Comparison of ENCODE assay signal across 8 mouse cellular contexts in genomic region chr4:43579731-43580130, GRCm38 (mm10). TPM values are rescaled to one million over a fixed set of nuclear protein-coding genes. Genes with fewer than 3 reads are reported as not detected.
DNase-seq lines count a peak whose midpoint lies in the region; ATAC-seq and TF ChIP-seq lines count a peak whose summit lies in the region.

No protein-coding gene starts in this region.

- no peak for TF ChIP-seq EP300 in MEL (IDR thresholded peaks at IDR 0.05; ENCODE audit: low read depth in 1 of 2, low read length in 2 of 2)
- TF ChIP-seq EP300 in heart, postnatal 0 days (IDR thresholded peaks at IDR 0.05; ENCODE audit: low read depth) = no peak

- peak overlapping the region; percentile 80 for H3K9ac ChIP-seq in heart, embryonic 11.5 days (ENCODE audit: low read depth, low read length)
- peak overlapping the region; percentile 93 for H3K9ac ChIP-seq in MEL (ENCODE audit: control insufficient read depth, low read depth, low read length, poor library complexity, severe bottlenecking)
- H3K9ac ChIP-seq in heart, postnatal 0 days (replicated peaks; ENCODE audit: low read depth, low read length) = peak overlapping the region; percentile 77; the same call in 1 of the 2 replicates

- H3K27me3 ChIP-seq in heart, embryonic 11.5 days (ENCODE audit: control insufficient read depth, insufficient read depth, low read length) = no peaks in the 10 kb centered on the region
- no peaks in the 10 kb centered on the region for H3K27me3 ChIP-seq in MEL (ENCODE audit: control insufficient read depth in 1 of 2, insufficient read depth in 2 of 2, low read length in 2 of 2)
- no peaks in the 10 kb centered on the region for H3K27me3 ChIP-seq in heart, postnatal 0 days (ENCODE audit: control insufficient read depth, insufficient read depth, low read length)

- H3K4me2 ChIP-seq in heart, embryonic 11.5 days = peak overlapping the region; percentile 93
- H3K4me2 ChIP-seq in heart, postnatal 0 days (ENCODE audit: low read depth, low read length) = peak overlapping the region; percentile 96

- H3K27ac ChIP-seq in heart, embryonic 11.5 days (ENCODE audit: low read depth, low read length) = no peak overlapping the region
- H3K27ac ChIP-seq in MEL (ENCODE audit: control insufficient read depth, low read depth, low read length) (no peak overlapping the region), macrophage (no peak overlapping the region)
- no peak overlapping the region for H3K27ac ChIP-seq in heart, postnatal 0 days (ENCODE audit: low read depth)

- no peak for TF ChIP-seq POLR2A in MEL (IDR thresholded peaks at IDR 0.05; ENCODE audit: control insufficient read depth in 1 of 2, insufficient read depth in 1 of 2, low read depth in 1 of 2, low read length in 2 of 2, poor library complexity in 1 of 2)

- no peak for ATAC-seq in heart, embryonic 11.5 days (replicated peaks; ENCODE audit: insufficient number of reproducible peaks, low FRiP score, low TSS enrichment)
- ATAC-seq in heart, postnatal 0 days (ENCODE audit: insufficient read depth, low read depth) = no peak

- H3K4me1 ChIP-seq in heart, embryonic 11.5 days (ENCODE audit: control insufficient read depth, insufficient read depth, low read length) = peaks cover 19% of the 10 kb centered on the region
- H3K4me1 ChIP-seq in MEL (ENCODE audit: control insufficient read depth in 1 of 2, insufficient read depth in 2 of 2, low read length in 2 of 2) = peaks cover 7 to 21% of the 10 kb centered on the region in 2 experiments
- H3K4me1 ChIP-seq in heart, postnatal 0 days (ENCODE audit: control insufficient read depth, insufficient read depth) = peaks cover 31% of the 10 kb centered on the region

- H3K79me2 ChIP-seq in MEL (ENCODE audit: control insufficient read depth, insufficient read depth, low read length, poor library complexity) = peaks cover 21% of the 10 kb centered on the region
- H3K79me2 ChIP-seq in macrophage (ENCODE audit: inconsistent target) = peaks cover 32% of the 10 kb centered on the region; the same call in 1 of the 2 replicates

- no peak for DNase-seq in heart, postnatal 4 days
- no peak for DNase-seq in MEL (ENCODE audit: low read depth, low spot score)
- DNase-seq in heart, postnatal 0 days (ENCODE audit: low spot score) = no peak
- no peak for DNase-seq in adrenal gland, postnatal 10 days
- no peak for DNase-seq in gastrocnemius, adult 18-20 months (ENCODE audit: low spot score)
- DNase-seq in adrenal gland, postnatal 25 days = no peak

- peak overlapping the region; percentile 75 for H3K4me3 ChIP-seq in heart, embryonic 11.5 days (ENCODE audit: low read depth, low read length)
- H3K4me3 ChIP-seq in MEL (ENCODE audit: control insufficient read depth in 1 of 2, insufficient read depth in 1 of 2, low read depth in 2 of 2, low read length in 2 of 2) (peak overlapping the region; percentile 93 to 95; a peak in 3 of 4 replicates), macrophage (ENCODE audit: inconsistent target) (peak overlapping the region; percentile 77)
- H3K4me3 ChIP-seq in heart, postnatal 0 days (ENCODE audit: low read depth, low read length) = peak overlapping the region; percentile 80

- TF ChIP-seq CTCF in MEL (IDR thresholded peaks at IDR 0.05 in 2 of 3, conservative IDR thresholded peaks at IDR 0.05 in 1 of 3; ENCODE audit: control insufficient read depth in 1 of 3, insufficient read depth in 1 of 3, low read depth in 2 of 3, low read length in 3 of 3, poor library complexity in 1 of 3, severe bottlenecking in 1 of 3) = no peak
- no peak for TF ChIP-seq CTCF in heart, postnatal 0 days (IDR thresholded peaks at IDR 0.05; ENCODE audit: low read depth)

- TF ChIP-seq RAD21 in MEL (IDR thresholded peaks at IDR 0.05; ENCODE audit: low read depth, low read length) = no peak

- peaks cover 14% of the 10 kb centered on the region for H3K36me3 ChIP-seq in heart, embryonic 11.5 days (ENCODE audit: control insufficient read depth, insufficient read depth, low read length)
- H3K36me3 ChIP-seq in MEL (ENCODE audit: control insufficient read depth in 1 of 2, insufficient read depth in 2 of 2, low read length in 2 of 2) (peaks cover 0 to 3% of the 10 kb centered on the region in 2 experiments; a peak in 2 of 4 replicates), macrophage (ENCODE audit: inconsistent target) (peaks cover 30% of the 10 kb centered on the region)
- H3K36me3 ChIP-seq in heart, postnatal 0 days (replicated peaks; ENCODE audit: control insufficient read depth, insufficient read depth, low read length) = peaks cover 42% of the 10 kb centered on the region

- 84% methylated on average over 6 of the region's 6 CpGs for WGBS in heart, embryonic 11.5 days (ENCODE audit: insufficient replicate concordance)
- 75% methylated on average over 6 of the region's 6 CpGs for WGBS in heart, postnatal 0 days
- WGBS in macrophage (ENCODE audit: missing documents) = 52% methylated on average over 6 of the region's 6 CpGs

- no peaks in the 10 kb centered on the region for H3K9me3 ChIP-seq in heart, embryonic 11.5 days (replicated peaks; ENCODE audit: control insufficient read depth, low read length)
- H3K9me3 ChIP-seq in MEL (replicated peaks; ENCODE audit: insufficient read depth, low read length) = no peaks in the 10 kb centered on the region
- no peaks in the 10 kb centered on the region for H3K9me3 ChIP-seq in heart, postnatal 0 days (replicated peaks; ENCODE audit: control insufficient read depth, low read length)

RNA-seq across cellular contexts. Expression of gene Gba2, which starts 1.1 kb away (rescaled TPM):
- 14.3 and 18.4 TPM in 2 replicates for polyA plus RNA-seq in heart, embryonic 11.5 days (2014; fragmentation: Nextera tagmentation; extraction: Ambion mirVana)
- 10 to 100 TPM; 17.7 to 17.8 TPM for total RNA-seq in heart, postnatal 4 days (2021)
- total RNA-seq in MEL (2012; rRNA removed) = 5.7 and 6.2 TPM in 2 replicates
- 10 to 100 TPM in 1 of 2 experiments, not detected in 1; 24.9 TPM for polyA plus RNA-seq in MEL (2012; ENCODE audit: insufficient read depth in 1 of 2, insufficient read length in 2 of 2, low read depth in 1 of 2, low replicate concordance in 2 of 2, missing spikeins in 1 of 2)
- 11.0 and 16.7 TPM in 2 replicates for total RNA-seq in heart, postnatal 0 days (2014; rRNA removed; ENCODE audit: low replicate concordance)
- 14.0 TPM in 2 replicates for polyA plus RNA-seq in heart, postnatal 0 days (2015; fragmentation: Nextera tagmentation; extraction: Ambion mirVana)
- total RNA-seq in macrophage (2018; cell fraction: chromatin; rRNA removed) = 10 to 100 TPM in 18 of 26 experiments, 1 to 10 TPM in 8; 2.7 to 52.8 (median 21.1) TPM
- 10 to 100 TPM in 2 of 26 experiments, 1 to 10 TPM in 24; 3.1 to 11.9 (median 7.6) TPM for total RNA-seq in macrophage (2018; cell fraction: cytosol; rRNA removed)
- total RNA-seq in macrophage (2018; cell fraction: nucleus; rRNA removed) = 10 to 100 TPM in 17 of 26 experiments, 1 to 10 TPM in 9; 4.5 to 31.6 (median 15.2) TPM
- polyA plus RNA-seq in macrophage (2018) = 5.4 to 9.2 TPM (median 8.6 TPM) in 3 replicates
- total RNA-seq in adrenal gland, postnatal 10 days (2021) = 10 to 100 TPM; 10.5 to 15.4 TPM
- 1 to 10 TPM; 4.3 to 4.6 TPM for total RNA-seq in gastrocnemius, adult 18-20 months (2021)
- 11.9 and 15.4 TPM in 2 replicates for total RNA-seq in adrenal gland, postnatal 25 days (2021)

RNA-seq across cellular contexts. Expression of gene Rgp1, which starts 1.2 kb away (rescaled TPM):
- 20.1 and 32.5 TPM in 2 replicates for polyA plus RNA-seq in heart, embryonic 11.5 days (2014; fragmentation: Nextera tagmentation; extraction: Ambion mirVana)
- total RNA-seq in heart, postnatal 4 days (2021) = 10 to 100 TPM; 38.6 to 39.1 TPM
- 14.3 and 17.1 TPM in 2 replicates for total RNA-seq in MEL (2012; rRNA removed)
- polyA plus RNA-seq in MEL (2012; ENCODE audit: insufficient read depth in 1 of 2, insufficient read length in 2 of 2, low read depth in 1 of 2, low replicate concordance in 2 of 2, missing spikeins in 1 of 2) (10 to 100 TPM in 1 of 2 experiments, not detected in 1; 47.6 TPM), macrophage (2018) (17.6 to 45.0 TPM (median 21.9 TPM) in 3 replicates)
- 12.4 and 21.1 TPM in 2 replicates for total RNA-seq in heart, postnatal 0 days (2014; rRNA removed; ENCODE audit: low replicate concordance)
- polyA plus RNA-seq in heart, postnatal 0 days (2015; fragmentation: Nextera tagmentation; extraction: Ambion mirVana) = 10.8 and 10.9 TPM in 2 replicates
- 100 to 1,000 TPM in 3 of 26 experiments, 10 to 100 TPM in 23; 18.8 to 127 (median 60.4) TPM for total RNA-seq in macrophage (2018; cell fraction: chromatin; rRNA removed)
- total RNA-seq in macrophage (2018; cell fraction: cytosol; rRNA removed) = 10 to 100 TPM; 12.4 to 25.8 (median 19.7) TPM
- 10 to 100 TPM; 16.6 to 67.8 (median 38.6) TPM for total RNA-seq in macrophage (2018; cell fraction: nucleus; rRNA removed)
- 10 to 100 TPM; 41.7 to 54.1 TPM for total RNA-seq in adrenal gland, postnatal 10 days (2021)
- 10 to 100 TPM; 19.9 to 20.7 TPM for total RNA-seq in gastrocnemius, adult 18-20 months (2021)
- total RNA-seq in adrenal gland, postnatal 25 days (2021) = 50.5 and 58.9 TPM in 2 replicates

RNA-seq across cellular contexts. Expression of gene Msmp, which starts 4.6 kb away (rescaled TPM):
- polyA plus RNA-seq in heart, embryonic 11.5 days (2014; fragmentation: Nextera tagmentation; extraction: Ambion mirVana) = not detected in 2 replicates
- total RNA-seq in heart, postnatal 4 days (2021) = under 1 TPM in 1 of 2 experiments, not detected in 1; 0.52 TPM
- total RNA-seq in MEL (2012; rRNA removed) = 0.73 and 1.0 TPM in 2 replicates
- polyA plus RNA-seq in MEL (2012; ENCODE audit: insufficient read depth in 1 of 2, insufficient read length in 2 of 2, low read depth in 1 of 2, low replicate concordance in 2 of 2, missing spikeins in 1 of 2) (1 to 10 TPM in 1 of 2 experiments, not detected in 1; 2.5 TPM), macrophage (2018) (not detected in 3 replicates)
- not detected in 2 replicates for total RNA-seq in heart, postnatal 0 days (2014; rRNA removed; ENCODE audit: low replicate concordance)
- 1.2 TPM in 1 of 2 replicates, not detected in the other for polyA plus RNA-seq in heart, postnatal 0 days (2015; fragmentation: Nextera tagmentation; extraction: Ambion mirVana)
- total RNA-seq in macrophage (2018; cell fraction: chromatin; rRNA removed) = not detected
- total RNA-seq in macrophage (2018; cell fraction: cytosol; rRNA removed) = not detected
- total RNA-seq in macrophage (2018; cell fraction: nucleus; rRNA removed) = not detected
- 1 to 10 TPM; 1.8 to 1.9 TPM for total RNA-seq in adrenal gland, postnatal 10 days (2021)
- total RNA-seq in gastrocnemius, adult 18-20 months (2021) = under 1 TPM in 1 of 2 experiments, not detected in 1; 0.55 TPM
- 4.5 and 5.7 TPM in 2 replicates for total RNA-seq in adrenal gland, postnatal 25 days (2021)

RNA-seq across cellular contexts. Expression of gene Tln1, which starts 17.2 kb away (rescaled TPM):
- 74.2 and 86.2 TPM in 2 replicates for polyA plus RNA-seq in heart, embryonic 11.5 days (2014; fragmentation: Nextera tagmentation; extraction: Ambion mirVana)
- 100 to 1,000 TPM; 184 to 187 TPM for total RNA-seq in heart, postnatal 4 days (2021)
- 106 and 112 TPM in 2 replicates for total RNA-seq in MEL (2012; rRNA removed)
- polyA plus RNA-seq in MEL (2012; ENCODE audit: insufficient read depth in 1 of 2, insufficient read length in 2 of 2, low read depth in 1 of 2, low replicate concordance in 2 of 2, missing spikeins in 1 of 2) (100 to 1,000 TPM in 1 of 2 experiments, 10 to 100 TPM in 1; 22.9 to 146 TPM), macrophage (2018) (179 to 305 TPM (median 276 TPM) in 3 replicates)
- 141 and 185 TPM in 2 replicates for total RNA-seq in heart, postnatal 0 days (2014; rRNA removed; ENCODE audit: low replicate concordance)
- 67.1 and 77.2 TPM in 2 replicates for polyA plus RNA-seq in heart, postnatal 0 days (2015; fragmentation: Nextera tagmentation; extraction: Ambion mirVana)
- total RNA-seq in macrophage (2018; cell fraction: chromatin; rRNA removed) = 100 to 1,000 TPM; 371 to 915 (median 599) TPM
- 100 to 1,000 TPM; 102 to 313 (median 224) TPM for total RNA-seq in macrophage (2018; cell fraction: cytosol; rRNA removed)
- total RNA-seq in macrophage (2018; cell fraction: nucleus; rRNA removed) = 1,000 to 10,000 TPM in 1 of 26 experiments, 100 to 1,000 TPM in 25; 373 to 1,005 (median 515) TPM
- 100 to 1,000 TPM; 171 to 192 TPM for total RNA-seq in adrenal gland, postnatal 10 days (2021)
- total RNA-seq in gastrocnemius, adult 18-20 months (2021) = 10 to 100 TPM; 50.6 to 64.8 TPM
- total RNA-seq in adrenal gland, postnatal 25 days (2021) = 229 and 303 TPM in 2 replicates

RNA-seq across cellular contexts. Expression of gene Creb3, which starts 17.6 kb away (rescaled TPM):
- 59.7 and 77.1 TPM in 2 replicates for polyA plus RNA-seq in heart, embryonic 11.5 days (2014; fragmentation: Nextera tagmentation; extraction: Ambion mirVana)
- 10 to 100 TPM; 53.2 to 53.4 TPM for total RNA-seq in heart, postnatal 4 days (2021)
- 14.9 and 17.1 TPM in 2 replicates for total RNA-seq in MEL (2012; rRNA removed)
- polyA plus RNA-seq in MEL (2012; ENCODE audit: insufficient read depth in 1 of 2, insufficient read length in 2 of 2, low read depth in 1 of 2, low replicate concordance in 2 of 2, missing spikeins in 1 of 2) (10 to 100 TPM in 1 of 2 experiments, not detected in 1; 21.3 TPM), macrophage (2018) (33.3 to 58.6 TPM (median 47.6 TPM) in 3 replicates)
- total RNA-seq in heart, postnatal 0 days (2014; rRNA removed; ENCODE audit: low replicate concordance) = 30.1 and 46.3 TPM in 2 replicates
- 49.1 and 53.4 TPM in 2 replicates for polyA plus RNA-seq in heart, postnatal 0 days (2015; fragmentation: Nextera tagmentation; extraction: Ambion mirVana)
- total RNA-seq in macrophage (2018; cell fraction: chromatin; rRNA removed) = 100 to 1,000 TPM in 8 of 26 experiments, 10 to 100 TPM in 18; 29.0 to 168 (median 80.2) TPM
- total RNA-seq in macrophage (2018; cell fraction: cytosol; rRNA removed) = 10 to 100 TPM; 35.3 to 65.4 (median 48.7) TPM
- total RNA-seq in macrophage (2018; cell fraction: nucleus; rRNA removed) = 100 to 1,000 TPM in 1 of 26 experiments, 10 to 100 TPM in 25; 29.3 to 118 (median 53.9) TPM
- 100 to 1,000 TPM in 1 of 2 experiments, 10 to 100 TPM in 1; 90.4 to 108 TPM for total RNA-seq in adrenal gland, postnatal 10 days (2021)
- total RNA-seq in gastrocnemius, adult 18-20 months (2021) = 10 to 100 TPM; 29.9 to 41.5 TPM
- total RNA-seq in adrenal gland, postnatal 25 days (2021) = 111 and 172 TPM in 2 replicates
